Mouse (Mus musculus): ENCODE data around the gene Gda. TPM values are rescaled to one million over a fixed set of nuclear protein-coding genes. Genes with fewer than 3 reads are reported as not detected.

Gda gene
- polyA plus RNA-seq, 1 experiment from 2014 or later, result 0.63 TPM

GRCm38 (mm10) chr19:21436566-21436965 is 36.7 kb downstream of the Gda start:
- ATAC-seq (ENCODE audit: low read depth), result no peak
- 87% methylated on average over 3 of the region's 3 CpGs for WGBS
- H3K27me3 ChIP-seq, result no peaks in the 10 kb centered on the region

GRCm38 (mm10) chr19:21433348-21433747 is 39.9 kb downstream of the Gda start:
- WGBS, result 81% methylated on average over 4 of the region's 4 CpGs
- Histone ChIP-seq H3K27ac (replicated peaks) (no peak overlapping the region), H3K36me3 (no peaks in the 10 kb centered on the region), H3K9ac (no peak overlapping the region), H3K9me3 (no peaks in the 10 kb centered on the region), H3K4me2 (no peak overlapping the region), H3K4me3 (no peak overlapping the region), H3K4me1 (replicated peaks) (no peaks in the 10 kb centered on the region), H3K27me3 (no peaks in the 10 kb centered on the region)
- ATAC-seq (ENCODE audit: low read depth), result no peak

More at GRCm38 (mm10) chr19:21436566-21436965, 36.7 kb downstream of the Gda start:
- Histone ChIP-seq H3K27ac (replicated peaks) (no peak overlapping the region), H3K4me1 (replicated peaks) (no peaks in the 10 kb centered on the region), H3K36me3 (no peaks in the 10 kb centered on the region), H3K9ac (no peak overlapping the region), H3K4me3 (no peak overlapping the region), H3K9me3 (no peaks in the 10 kb centered on the region), H3K4me2 (no peak overlapping the region)

- no peaks in the 10 kb centered on the region for H3K27me3 ChIP-seq
- no peaks in the 10 kb centered on the region for H3K4me1 ChIP-seq (replicated peaks)
- no peak for ATAC-seq (ENCODE audit: low read depth)
- no peaks in the 10 kb centered on the region for H3K36me3 ChIP-seq
- H3K9ac ChIP-seq, result no peak overlapping the region
- no peak overlapping the region for H3K4me2 ChIP-seq
- H3K4me3 ChIP-seq, result no peak overlapping the region
- H3K27ac ChIP-seq (replicated peaks), result no peak overlapping the region
- no peaks in the 10 kb centered on the region for H3K9me3 ChIP-seq
- WGBS, result 86% methylated on average over 2 of the region's 2 CpGs
These were observed 40.4 kb downstream of the Gda start for GRCm38 (mm10) chr19:21432879-21433278.

GRCm38 (mm10) chr19:21432286-21432685 is 41.0 kb downstream of the Gda start:
- 96% methylated on average over 3 of the region's 3 CpGs for WGBS
- Histone ChIP-seq H3K9ac (no peak overlapping the region), H3K27ac (replicated peaks) (no peak overlapping the region), H3K36me3 (no peaks in the 10 kb centered on the region), H3K4me1 (replicated peaks) (no peaks in the 10 kb centered on the region), H3K4me3 (no peak overlapping the region), H3K27me3 (no peaks in the 10 kb centered on the region), H3K4me2 (no peak overlapping the region), H3K9me3 (no peaks in the 10 kb centered on the region)
- ATAC-seq (ENCODE audit: low read depth), result no peak

- H3K27ac ChIP-seq (replicated peaks), result no peak overlapping the region
These were observed 47.9 kb downstream of the Gda start for GRCm38 (mm10) chr19:21425391-21425790.

GRCm38 (mm10) chr19:21423731-21424130 is 49.5 kb downstream of the Gda start:
- Histone ChIP-seq H3K4me3 (no peak overlapping the region), H3K27me3 (no peaks in the 10 kb centered on the region), H3K36me3 (no peaks in the 10 kb centered on the region), H3K9ac (no peak overlapping the region), H3K27ac (replicated peaks) (no peak overlapping the region), H3K4me1 (replicated peaks) (no peaks in the 10 kb centered on the region), H3K9me3 (no peaks in the 10 kb centered on the region), H3K4me2 (no peak overlapping the region)
- WGBS, result 91% methylated on average over 7 of the region's 7 CpGs
- ATAC-seq (ENCODE audit: low read depth), result no peak

More at GRCm38 (mm10) chr19:21425391-21425790, 47.9 kb downstream of the Gda start:
- Histone ChIP-seq H3K4me1 (replicated peaks) (no peaks in the 10 kb centered on the region), H3K4me2 (no peak overlapping the region), H3K9me3 (no peaks in the 10 kb centered on the region), H3K9ac (no peak overlapping the region), H3K4me3 (no peak overlapping the region), H3K27me3 (no peaks in the 10 kb centered on the region), H3K36me3 (no peaks in the 10 kb centered on the region)
- WGBS, result 91% methylated on average over 4 of the region's 4 CpGs
- ATAC-seq (ENCODE audit: low read depth), result no peak

GRCm38 (mm10) chr19:21418418-21418817 is 54.8 kb downstream of the Gda start:
- Histone ChIP-seq H3K4me2 (no peak overlapping the region), H3K36me3 (no peaks in the 10 kb centered on the region), H3K27ac (replicated peaks) (no peak overlapping the region), H3K4me1 (replicated peaks) (no peaks in the 10 kb centered on the region), H3K9me3 (no peaks in the 10 kb centered on the region), H3K4me3 (no peak overlapping the region), H3K9ac (no peak overlapping the region), H3K27me3 (no peaks in the 10 kb centered on the region)
- no peak for ATAC-seq (ENCODE audit: low read depth)
- WGBS, result 92% methylated on average over 5 of the region's 5 CpGs

- H3K4me3 ChIP-seq, result no peak overlapping the region
- WGBS, result 76% methylated on average over 3 of the region's 3 CpGs
- no peak overlapping the region for H3K27ac ChIP-seq (replicated peaks)
- no peaks in the 10 kb centered on the region for H3K36me3 ChIP-seq
- no peaks in the 10 kb centered on the region for H3K27me3 ChIP-seq
- H3K4me2 ChIP-seq, result no peak overlapping the region
- H3K9ac ChIP-seq, result no peak overlapping the region
- no peaks in the 10 kb centered on the region for H3K4me1 ChIP-seq (replicated peaks)
- no peak for ATAC-seq (ENCODE audit: low read depth)
- H3K9me3 ChIP-seq, result no peaks in the 10 kb centered on the region
These were observed 57.9 kb downstream of the Gda start for GRCm38 (mm10) chr19:21415377-21415776.

GRCm38 (mm10) chr19:21409178-21409577 is 64.1 kb downstream of the Gda start:
- H3K27me3 ChIP-seq, result no peaks in the 10 kb centered on the region
- 93% methylated on average over 4 of the region's 4 CpGs for WGBS
- no peaks in the 10 kb centered on the region for H3K36me3 ChIP-seq
- no peaks in the 10 kb centered on the region for H3K4me1 ChIP-seq (replicated peaks)
- H3K4me2 ChIP-seq, result no peak overlapping the region
- no peak for ATAC-seq (ENCODE audit: low read depth)
- no peak overlapping the region for H3K9ac ChIP-seq
- H3K27ac ChIP-seq (replicated peaks), result no peak overlapping the region
- no peaks in the 10 kb centered on the region for H3K9me3 ChIP-seq
- H3K4me3 ChIP-seq, result no peak overlapping the region

- Histone ChIP-seq H3K9me3 (no peaks in the 10 kb centered on the region), H3K4me1 (replicated peaks) (no peaks in the 10 kb centered on the region), H3K36me3 (no peaks in the 10 kb centered on the region), H3K4me3 (no peak overlapping the region), H3K4me2 (no peak overlapping the region), H3K9ac (no peak overlapping the region), H3K27me3 (no peaks in the 10 kb centered on the region), H3K27ac (replicated peaks) (no peak overlapping the region)
- no peak for ATAC-seq (ENCODE audit: low read depth)
- WGBS, result 87% methylated on average over 1 of the region's 1 CpGs
These were observed 65.9 kb downstream of the Gda start for GRCm38 (mm10) chr19:21407363-21407762.

GRCm38 (mm10) chr19:21397994-21398393 is 75.3 kb downstream of the Gda start:
- no peak overlapping the region for H3K27ac ChIP-seq (replicated peaks)
- H3K36me3 ChIP-seq, result no peaks in the 10 kb centered on the region
- no peak overlapping the region for H3K4me3 ChIP-seq
- H3K4me1 ChIP-seq (replicated peaks), result no peaks in the 10 kb centered on the region
- H3K9ac ChIP-seq, result no peak overlapping the region
- no peak for ATAC-seq (ENCODE audit: low read depth)
- no peaks in the 10 kb centered on the region for H3K9me3 ChIP-seq
- H3K4me2 ChIP-seq, result no peak overlapping the region
- H3K27me3 ChIP-seq, result no peaks in the 10 kb centered on the region

- no peak overlapping the region for H3K4me3 ChIP-seq
- 91% methylated on average over 7 of the region's 7 CpGs for WGBS
- H3K4me2 ChIP-seq, result no peak overlapping the region
- no peaks in the 10 kb centered on the region for H3K9me3 ChIP-seq
- no peaks in the 10 kb centered on the region for H3K36me3 ChIP-seq
- no peaks in the 10 kb centered on the region for H3K27me3 ChIP-seq
- no peaks in the 10 kb centered on the region for H3K4me1 ChIP-seq (replicated peaks)
- no peak for ATAC-seq (ENCODE audit: low read depth)
- H3K27ac ChIP-seq (replicated peaks), result no peak overlapping the region
- no peak overlapping the region for H3K9ac ChIP-seq
These were observed 76.9 kb downstream of the Gda start for GRCm38 (mm10) chr19:21396364-21396763.

GRCm38 (mm10) chr19:21390904-21391303 is 82.3 kb downstream of the Gda start:
- Histone ChIP-seq H3K4me2 (no peak overlapping the region), H3K4me3 (no peak overlapping the region), H3K27ac (replicated peaks) (no peak overlapping the region), H3K9ac (no peak overlapping the region), H3K27me3 (no peaks in the 10 kb centered on the region), H3K36me3 (no peaks in the 10 kb centered on the region), H3K4me1 (replicated peaks) (no peaks in the 10 kb centered on the region), H3K9me3 (no peaks in the 10 kb centered on the region)
- WGBS, result 91% methylated on average over 7 of the region's 7 CpGs
- ATAC-seq (ENCODE audit: low read depth), result no peak
